Mouse (Mus musculus) natural killer cell, adult 2 months (primary cell): ENCODE measurements around the gene Itch.

Source experiments
- DNase-seq, 2 experiments: peaks; one replicate each; pipeline ENCODE4 v3.0.0; 2022; ENCODE audit warnings: low spot score in 2 of 2

The Itch gene

DNA sequence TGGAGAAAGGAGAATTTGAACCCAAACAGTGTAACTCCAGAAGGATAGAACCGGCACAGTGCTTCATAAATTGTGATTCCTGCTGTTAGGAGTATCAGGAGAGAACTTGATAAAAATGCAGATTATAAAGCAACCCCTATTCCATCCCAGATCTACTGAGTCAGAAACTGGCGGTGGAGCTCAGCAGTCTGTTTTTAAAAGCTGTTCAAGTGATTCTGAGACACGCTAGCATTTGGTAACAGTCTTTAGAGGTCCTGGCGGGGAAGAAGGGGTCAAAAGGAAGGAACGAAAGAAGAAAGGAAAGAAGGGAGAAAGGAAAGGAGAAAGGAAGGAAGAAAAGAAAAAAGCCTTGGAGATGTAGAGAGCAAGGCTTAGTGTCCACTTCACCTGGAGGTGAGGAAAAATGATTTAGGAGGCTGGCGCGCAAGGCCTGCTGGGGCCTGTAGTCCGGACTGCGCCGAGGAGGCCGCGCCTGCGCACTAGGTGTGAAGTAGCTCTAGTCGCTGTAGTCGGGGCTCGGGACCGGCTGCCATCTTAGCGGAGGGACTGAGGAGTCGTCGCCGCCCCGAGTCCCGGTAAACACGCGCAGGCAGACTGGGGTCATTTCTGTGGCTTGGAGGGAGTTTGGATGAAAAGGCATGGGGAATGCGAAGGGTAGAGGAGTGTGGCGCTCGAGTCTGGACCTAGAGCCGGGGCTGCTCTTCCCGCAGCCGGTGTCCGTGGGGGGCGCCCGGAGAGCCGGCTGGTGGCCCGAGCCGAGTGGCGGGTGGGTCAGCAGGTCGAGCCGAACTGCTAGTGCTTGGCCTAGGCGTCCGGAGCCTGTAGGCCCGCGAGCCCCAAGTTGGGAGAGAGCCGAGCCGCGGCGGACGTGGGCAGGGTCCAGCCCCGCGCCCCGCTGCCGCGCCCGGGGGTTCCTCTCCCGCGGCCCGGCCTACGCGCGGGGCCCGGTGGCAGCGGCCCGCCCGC is at the start of gene Itch:
Itch (plus strand) TSS at position 499 of the 966 bp plus-strand sequence.
- DNase-seq, result peak; percentile 84 to 87

DNA sequence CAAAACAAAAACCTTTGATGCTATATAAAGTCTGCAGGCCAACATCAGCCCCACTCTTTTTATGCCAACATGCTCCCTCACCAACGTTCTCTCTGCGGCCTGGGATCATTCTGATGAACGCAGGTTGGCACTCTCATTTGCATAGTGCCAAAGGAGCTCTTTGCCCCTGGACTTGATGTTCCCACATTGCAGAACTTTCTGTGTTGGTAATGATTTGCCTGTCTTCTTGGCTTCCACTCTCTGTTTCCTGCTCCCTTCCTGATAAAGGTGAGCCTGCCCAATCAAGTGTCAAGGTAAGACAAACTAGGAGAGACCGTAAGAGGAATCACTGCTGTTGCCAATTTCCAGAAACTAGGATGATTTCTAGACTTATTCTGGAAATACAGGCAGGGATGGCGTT is 48.8 kb upstream of the Itch start:
- no peak for DNase-seq

- no peak for DNase-seq
Measured at GRCm38 (mm10) chr2:155086328-155086727, 47.0 kb upstream of the Itch start.

GRCm38 (mm10) chr2:155088264-155088663 is 45.0 kb upstream of the Itch start:
- no peak for DNase-seq

DNA sequence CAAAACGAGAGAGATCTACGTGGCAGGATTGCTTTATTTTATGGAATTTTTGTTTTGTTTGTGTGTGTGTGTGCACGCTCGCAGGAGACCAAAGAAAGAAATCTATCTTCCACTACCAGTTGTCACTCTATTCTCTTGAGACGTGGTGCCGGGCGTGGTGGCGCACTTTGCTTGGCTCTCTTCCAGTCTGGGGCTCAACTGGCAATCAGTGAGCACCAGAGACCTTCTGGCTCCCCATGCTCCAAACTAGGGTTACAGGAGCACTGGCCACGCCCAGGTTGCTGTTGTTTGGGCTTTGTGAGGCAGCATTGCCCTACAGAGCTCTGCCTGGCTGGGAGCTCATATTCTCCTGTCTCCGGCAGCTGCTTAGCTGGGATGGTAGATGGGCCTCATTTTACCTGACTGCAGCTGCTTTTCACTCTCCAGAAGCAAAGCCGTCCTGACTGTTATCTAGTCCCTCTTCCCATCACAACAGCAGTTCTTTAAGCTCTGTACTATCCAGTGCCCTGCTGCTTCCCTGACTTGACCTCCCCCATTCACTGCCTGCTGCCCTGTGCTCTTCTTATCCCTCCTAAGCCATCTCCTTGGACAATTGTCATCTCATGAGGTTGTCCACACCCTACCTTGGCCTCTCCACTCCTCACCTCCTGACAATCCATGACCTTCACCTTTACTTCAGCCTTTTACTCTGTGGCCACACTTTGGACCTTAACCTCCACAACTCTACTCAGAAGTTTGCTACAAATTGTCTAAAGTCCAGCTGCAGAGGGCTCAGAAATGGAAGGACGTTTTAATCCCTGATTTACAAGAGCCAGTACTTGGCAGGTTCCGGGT is 42.2 kb upstream of the Itch start:
- DNase-seq, result no peak

- DNase-seq, result no peak
Measured at GRCm38 (mm10) chr2:155091743-155092075, 41.6 kb upstream of the Itch start.

DNA sequence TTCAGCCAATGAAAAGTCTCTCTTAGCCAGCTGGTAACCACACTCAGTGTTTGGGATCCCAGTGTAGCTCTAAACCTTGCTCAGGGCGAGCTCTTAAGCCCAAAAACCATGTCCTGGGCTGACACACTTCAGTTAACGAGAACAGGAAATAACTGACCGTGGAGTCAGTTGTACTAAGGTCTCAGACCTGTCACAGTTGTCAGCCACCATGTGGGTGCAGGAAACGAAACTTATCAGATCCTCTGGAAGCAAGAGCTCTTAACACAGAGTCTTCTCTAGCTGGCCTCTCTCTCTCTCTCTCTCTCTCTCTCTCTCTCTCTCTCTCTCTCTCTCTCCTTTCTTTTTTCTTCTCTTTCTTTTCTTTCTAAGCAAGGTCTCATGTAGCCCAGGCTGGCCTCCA is 39.9 kb upstream of the Itch start:
- DNase-seq, result no peak

DNA sequence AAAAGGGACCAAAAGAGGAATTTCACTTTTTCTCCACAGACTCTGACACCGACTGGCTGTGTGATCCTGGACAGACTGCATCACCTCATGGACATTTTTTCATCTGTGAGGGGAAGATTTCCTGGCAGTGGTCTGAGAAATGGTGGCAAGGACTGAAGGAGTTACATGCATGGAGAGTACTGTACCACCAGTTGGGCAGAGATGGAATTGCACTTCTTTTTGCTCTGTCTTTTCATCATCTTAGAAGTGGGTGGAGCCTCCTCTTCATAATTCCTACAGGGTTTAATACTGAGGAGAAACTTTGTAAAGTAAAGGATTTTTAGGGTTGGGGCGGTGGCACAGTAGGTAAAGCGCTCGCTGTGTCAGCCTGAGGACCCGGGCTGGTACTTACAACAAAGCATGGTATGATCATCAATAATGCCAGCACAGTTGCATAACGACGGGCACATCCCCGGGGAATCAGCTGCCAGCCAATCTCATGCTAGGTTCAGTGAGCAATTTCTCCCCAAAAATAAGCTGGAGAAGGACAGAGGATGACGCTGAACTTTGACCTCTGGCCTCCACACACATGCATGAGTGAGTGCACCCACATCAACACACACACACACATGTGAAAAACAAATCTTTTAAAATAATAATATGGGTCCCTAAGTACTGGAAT is 34.5 kb upstream of the Itch start:
- no peak for DNase-seq

GRCm38 (mm10) chr2:155099421-155099820 is 33.9 kb upstream of the Itch start:
- no peak for DNase-seq

DNA sequence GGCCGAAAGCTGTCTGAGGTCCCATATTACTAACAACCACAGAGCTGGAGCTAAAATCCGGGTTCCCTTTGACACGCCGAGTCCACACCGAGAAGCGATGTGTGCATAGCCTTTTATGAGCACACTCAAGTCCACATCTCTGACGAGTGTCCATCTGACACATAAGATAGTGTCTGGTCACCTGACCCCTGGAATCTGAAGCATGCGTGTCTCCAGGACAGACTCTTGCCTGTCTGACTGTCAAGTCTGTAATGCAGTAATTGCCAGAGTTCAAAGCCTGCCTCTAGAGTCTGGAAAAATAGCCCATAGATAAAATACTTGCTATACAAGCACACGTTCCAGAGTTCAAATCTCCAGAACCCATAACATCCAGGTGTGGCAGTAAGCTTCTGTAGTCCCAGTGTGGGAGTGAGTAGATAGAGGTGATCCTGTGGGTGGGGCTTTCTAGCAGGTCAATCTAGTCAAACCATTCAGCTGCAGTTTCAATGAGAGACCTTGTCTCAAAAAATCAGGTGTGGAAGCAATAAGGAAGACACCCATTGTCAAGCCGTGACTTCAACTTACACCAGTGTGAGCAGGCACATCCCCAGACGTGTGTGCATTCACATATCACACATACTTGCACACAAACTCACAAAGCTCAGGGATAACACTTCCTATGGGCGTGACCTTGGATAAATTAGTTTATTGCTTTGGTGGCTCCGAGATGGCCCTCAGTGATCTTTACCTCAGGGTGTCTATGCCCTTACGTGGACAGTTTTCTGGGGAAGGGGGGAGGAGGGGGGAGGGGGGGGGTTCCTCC is 33.1 kb upstream of the Itch start:
- DNase-seq, result no peak

GRCm38 (mm10) chr2:155100796-155101259 is 32.5 kb upstream of the Itch start:
- DNase-seq, result no peak

GRCm38 (mm10) chr2:155101761-155102181 is 31.5 kb upstream of the Itch start:
- DNase-seq, result no peak

- DNase-seq, result no peak
Measured at GRCm38 (mm10) chr2:155103607-155104006, 29.7 kb upstream of the Itch start.

- DNase-seq, result peak; percentile 9 to 14
Measured at GRCm38 (mm10) chr2:155107276-155107675, 26.0 kb upstream of the Itch start.

DNA sequence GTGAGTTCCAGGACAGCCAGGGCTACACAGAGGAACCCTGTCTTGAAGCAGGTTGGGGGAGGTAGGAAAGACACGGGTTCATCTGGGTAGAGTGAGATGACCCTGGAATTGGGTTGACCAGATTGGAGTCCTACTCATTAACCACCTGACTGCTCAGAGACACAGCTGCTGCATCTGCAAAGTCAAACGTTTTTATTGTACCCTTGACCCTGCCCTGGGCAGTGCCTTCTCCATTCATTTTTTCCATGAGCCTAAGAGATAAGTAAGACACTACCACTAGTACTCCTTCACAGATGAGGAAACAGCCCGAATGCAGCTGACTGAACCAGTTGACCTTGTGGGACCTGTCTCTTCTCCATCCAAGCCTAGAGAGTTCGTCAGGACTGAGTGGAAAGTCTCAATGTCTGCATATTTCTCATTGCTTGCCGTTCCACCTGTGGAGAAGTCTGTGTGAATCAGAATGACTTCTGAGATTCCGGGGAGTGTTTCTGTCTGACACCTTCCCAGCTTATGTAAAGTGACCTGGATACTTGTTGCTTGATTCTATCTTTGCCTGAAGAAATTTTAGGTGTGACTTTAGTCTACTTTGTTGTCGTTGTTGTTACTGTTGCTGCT is 18.0 kb upstream of the Itch start:
- DNase-seq, result no peak

DNA sequence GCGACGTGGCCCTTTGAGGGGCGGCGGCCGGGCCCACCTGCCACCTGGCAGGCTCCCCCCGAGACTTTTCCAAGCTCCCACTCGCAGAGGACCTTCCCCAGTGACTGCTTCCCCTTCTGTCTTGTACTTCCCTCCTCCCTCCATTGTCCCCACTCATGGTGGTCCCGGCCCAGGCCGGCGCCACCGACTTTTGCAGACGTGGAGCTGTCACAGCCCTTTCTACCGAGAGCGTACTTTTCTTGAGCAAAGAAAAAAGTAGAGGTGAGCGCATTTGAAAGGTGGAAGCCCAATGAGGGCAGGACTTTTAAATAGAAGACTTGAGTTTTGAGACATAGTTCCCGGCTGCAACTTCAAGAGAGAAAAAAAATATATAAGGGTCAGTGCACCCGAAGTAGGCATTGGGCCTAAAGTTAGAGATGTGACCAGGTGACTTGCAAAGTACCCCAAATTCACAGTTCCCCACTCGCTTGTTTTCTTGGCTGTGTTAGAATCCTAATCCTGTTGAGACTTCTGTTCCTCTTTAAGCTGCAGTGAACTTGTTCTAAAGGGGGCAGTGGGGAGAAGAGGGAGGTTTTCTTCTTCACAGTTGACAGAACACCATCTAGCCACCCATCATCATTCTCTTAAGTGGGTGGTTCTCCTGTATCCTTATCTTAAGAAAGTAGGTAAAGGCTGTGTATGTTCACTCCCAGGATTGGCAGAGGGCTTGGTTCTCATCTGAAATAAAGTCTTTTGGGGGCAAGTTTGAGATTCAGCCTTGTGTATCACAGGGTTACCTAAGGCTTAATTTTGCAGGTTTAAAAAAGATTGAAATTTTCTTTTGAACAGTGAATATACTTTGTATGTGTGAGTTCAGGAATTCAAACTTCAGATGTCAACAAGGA is 910 bp downstream of the Itch start:
- peak in 1 of 2 experiments; percentile 15 for DNase-seq

DNA sequence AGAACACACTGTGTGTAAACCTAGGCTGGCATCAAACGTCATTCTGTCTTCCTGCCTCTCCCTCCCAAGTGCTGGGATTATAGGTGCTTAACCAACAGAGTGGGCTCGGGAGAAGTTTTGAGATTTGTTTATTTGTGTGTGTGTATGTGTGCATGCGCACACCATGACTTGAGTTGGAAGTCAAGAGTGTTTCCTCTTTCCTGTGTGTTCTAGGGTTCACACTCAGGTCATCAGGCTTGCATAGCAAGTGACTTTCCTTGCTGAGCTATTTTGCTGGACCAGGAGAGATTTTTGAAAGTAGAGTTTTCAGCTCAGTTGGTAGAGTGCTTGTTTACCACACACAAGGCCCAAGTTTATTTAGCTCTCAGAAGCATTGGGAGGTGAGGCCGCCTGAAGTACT is 1.8 kb downstream of the Itch start:
- DNase-seq, result no peak

DNA sequence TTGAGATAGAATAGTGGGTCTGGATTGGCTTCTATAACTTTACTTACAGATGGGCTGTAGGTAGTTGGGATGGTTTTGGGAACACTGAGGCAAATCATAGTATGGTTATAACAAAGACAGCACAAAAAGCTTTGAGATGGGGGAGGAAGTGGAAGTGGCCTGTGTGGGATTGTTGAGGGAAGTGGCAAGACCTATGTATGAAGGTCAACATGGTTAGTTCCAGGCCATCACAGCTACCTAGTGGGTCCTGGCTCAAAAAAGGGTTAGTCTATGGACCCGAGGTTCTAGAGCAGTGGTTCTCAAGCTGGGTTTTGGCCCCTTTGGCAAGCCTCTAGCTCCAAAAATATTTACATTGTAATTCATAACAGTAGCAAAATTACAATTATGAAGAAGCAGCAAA is 2.2 kb downstream of the Itch start:
- DNase-seq, result no peak

- no peak for DNase-seq
Measured at GRCm38 (mm10) chr2:155140986-155141385, 7.7 kb downstream of the Itch start.
